Mouse (Mus musculus) hindbrain, postnatal 0 days (tissue): ENCODE results near the gene Zswim3. TPM values are rescaled to one million over a fixed set of nuclear protein-coding genes. Genes with fewer than 3 reads are reported as not detected.

Experiments
- ATAC-seq: fragments of 200-750 bp; cut with Nextera tagmentation; 2 replicates; pipeline ENCODE4 v1.8.0; 2017; ENCODE audit warnings: mild to moderate bottlenecking, moderate TSS enrichment, moderate library complexity
- DNase-seq: peaks from one replicate; pipeline ENCODE4 v3.0.0-alpha.2; 2015; ENCODE audit warnings: low spot score
- H3K27ac ChIP-seq: fragments of 300-500 bp; sonication (generic); 2 replicates; pipeline ENCODE4 v1.5.1; 2014; ENCODE audit warnings: mild to moderate bottlenecking
- H3K27me3 ChIP-seq: fragments of 300-500 bp; sonication (generic); 2 replicates; pipeline ENCODE4 v1.6.1; 2014; ENCODE audit warnings: low read length, mixed read lengths; ENCODE audit not compliant: insufficient read depth
- H3K36me3 ChIP-seq: fragments of 300-500 bp; sonication (generic); 2 replicates; pipeline ENCODE4 v1.6.1; 2014; ENCODE audit warnings: low read length, mixed read lengths; ENCODE audit not compliant: insufficient read depth
- H3K4me1 ChIP-seq: fragments of 300-500 bp; sonication (generic); 2 replicates; pipeline ENCODE4 v1.6.1; 2014; ENCODE audit warnings: antibody characterized with exemption, low read length, mixed read lengths; ENCODE audit not compliant: insufficient read depth
- H3K4me2 ChIP-seq: fragments of 300-500 bp; sonication (generic); 2 replicates; pipeline ENCODE4 v1.6.1; 2014; ENCODE audit warnings: low read depth, mild to moderate bottlenecking, low read length, moderate library complexity, mixed read lengths
- H3K4me3 ChIP-seq: fragments of 300-500 bp; sonication (generic); 2 replicates; pipeline ENCODE4 v1.5.1; 2014; ENCODE audit warnings: low read length
- H3K9ac ChIP-seq: fragments of 300-500 bp; sonication (generic); replicated peaks from 2 replicates; pipeline ENCODE4 v1.6.1; 2014; ENCODE audit warnings: mild to moderate bottlenecking, low read length, moderate library complexity, mixed read lengths
- H3K9me3 ChIP-seq: fragments of 300-500 bp; sonication (generic); 2 replicates; pipeline ENCODE4 v1.6.1; 2016; ENCODE audit warnings: low read length, mixed read lengths
- CTCF ChIP-seq: IDR thresholded peaks from 2 replicates; pipeline ENCODE4 v1.5.1; 2016; ENCODE audit warnings: antibody characterized with exemption, control low read depth, low read depth
- WGBS: fragments of 180-500 bp; shearing (Covaris S2); extraction: QIAGEN DNeasy Blood & Tissue Kit; methylation state at CpG from one replicate; pipeline ENCODE4 v1.1.7; 2014; 5-methylcytosine and 5-hydroxymethylcytosine counted together
- polyA plus RNA-seq: library from polyadenylated mRNA; unstranded; fragments of >200 nt; fragmentation: Nextera tagmentation; extraction: Ambion mirVana; gene quantifications from 2 replicates; pipeline ENCODE4 v1.2.1, GENCODE M21; 2015
- total RNA-seq: library from RNA; depleted of rRNA; stranded (reverse); fragments of >200 nt; gene quantifications from 2 replicates; pipeline ENCODE4 v1.2.3, GENCODE M21; 2014

The Zswim3 gene
- total and polyA plus RNA-seq, 2 experiments from 2014 or later, result 5.2 to 8.3 TPM

DNA sequence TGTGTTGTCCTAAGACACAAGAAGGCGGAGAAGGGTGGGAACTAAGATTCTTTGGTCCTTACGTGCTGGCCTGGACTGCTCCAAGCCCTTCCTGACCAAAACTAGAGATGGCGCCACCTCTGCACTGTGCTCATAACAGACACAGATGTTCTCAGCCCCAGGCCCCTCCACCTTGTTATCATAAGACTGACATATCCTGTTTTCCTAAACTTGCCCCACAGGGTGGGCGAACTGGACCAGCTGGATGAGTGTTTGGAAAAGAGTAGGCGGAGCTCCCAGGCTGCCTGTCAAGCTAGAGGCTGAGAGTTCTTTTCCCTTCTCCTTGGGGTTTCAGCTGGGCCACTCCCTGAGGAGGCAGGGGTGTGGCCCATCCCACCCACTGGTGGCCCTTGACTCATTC lies 12.8 kb downstream of the Zswim3 start:
- Histone ChIP-seq H3K36me3 (no peaks in the 10 kb centered on the region; the same call in 1 of the 2 replicates), H3K27ac (no peak overlapping the region), H3K27me3 (no peaks in the 10 kb centered on the region), H3K4me1 (no peaks in the 10 kb centered on the region), H3K9ac (no peak overlapping the region), H3K9me3 (no peaks in the 10 kb centered on the region), H3K4me2 (no peak overlapping the region), H3K4me3 (no peak overlapping the region)
- 86% methylated on average over 5 of the region's 5 CpGs for WGBS
- peak; percentile 18; the same call in 1 of the 2 replicates for TF ChIP-seq CTCF
- no peak for ATAC-seq
- no peak for DNase-seq

GRCm38 (mm10) chr2:164821060-164821459 lies 16.2 kb downstream of the Zswim3 start:
- no peaks in the 10 kb centered on the region for H3K9me3 ChIP-seq
- H3K4me3 ChIP-seq, result no peak overlapping the region
- peak; percentile 22; the same call in 1 of the 2 replicates for TF ChIP-seq CTCF
- no peaks in the 10 kb centered on the region for H3K4me1 ChIP-seq
- H3K27ac ChIP-seq, result no peak overlapping the region
- 77% methylated on average over 6 of the region's 6 CpGs for WGBS
- DNase-seq (no peak), ATAC-seq (no peak)
- no peak overlapping the region for H3K9ac ChIP-seq
- no peaks in the 10 kb centered on the region for H3K27me3 ChIP-seq
- H3K36me3 ChIP-seq, result peaks cover 12% of the 10 kb centered on the region; the same call in 1 of the 2 replicates
- no peak overlapping the region for H3K4me2 ChIP-seq

DNA sequence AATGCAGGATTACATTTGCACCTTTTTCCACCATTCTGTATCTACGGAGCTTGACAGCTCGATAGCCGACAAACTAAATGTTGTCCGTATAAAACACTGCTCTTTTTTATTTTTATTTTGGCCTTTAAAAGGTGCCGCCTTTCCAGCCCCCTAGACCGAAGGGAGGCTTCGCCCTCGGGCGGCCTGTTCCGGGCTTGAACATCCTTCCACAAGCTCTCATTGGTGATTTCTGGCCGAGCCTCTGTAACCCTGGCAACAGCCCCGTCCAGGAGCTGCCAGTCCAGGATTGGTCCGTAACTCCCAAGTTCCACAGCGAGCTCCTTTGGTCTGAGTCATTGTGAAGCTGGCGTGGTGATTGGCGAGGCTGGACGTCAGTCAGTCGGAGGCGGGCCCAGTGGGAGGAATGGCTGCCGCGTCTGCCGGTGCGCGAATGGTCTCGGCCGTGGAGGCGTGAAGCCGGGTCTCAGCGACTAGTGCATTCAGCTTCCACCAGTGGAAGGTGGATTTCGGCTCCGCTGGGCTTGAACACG lies 17.8 kb downstream of the Zswim3 start, which contains the start of gene Zswim1:
TSS of gene Zswim1 (plus strand) at position 51 of the 530 bp plus-strand sequence.
- Histone ChIP-seq H3K27ac (peak within 1 kb of the TSS; percentile 95), H3K27me3 (no peaks in the 10 kb centered on the region), H3K4me1 (no peaks in the 10 kb centered on the region), H3K9ac (peak within 1 kb of the TSS; percentile 61), H3K9me3 (no peaks in the 10 kb centered on the region), H3K4me3 (peak within 1 kb of the TSS; percentile 59), H3K4me2 (peak within 1 kb of the TSS; percentile 62), H3K36me3 (peaks cover 18% of the 10 kb centered on the region; the same call in 1 of the 2 replicates)
- peak; percentile 99 for DNase-seq
- WGBS, result under 1% methylated on average over 32 of the region's 32 CpGs
- TF ChIP-seq CTCF, result 0 out of 2 replicates have a peak, but pooled peaks have one; percentile 1
- ATAC-seq, result peak; percentile 99

GRCm38 (mm10) chr2:164823181-164823585 lies 18.3 kb downstream of the Zswim3 start:
- DNase-seq (peak; percentile 72), ATAC-seq (peak; percentile 28; the same call in 1 of the 2 replicates)
- Histone ChIP-seq H3K9me3 (no peaks in the 10 kb centered on the region), H3K4me2 (peak overlapping the region; percentile 62), H3K27me3 (no peaks in the 10 kb centered on the region), H3K9ac (peak overlapping the region; percentile 61), H3K4me3 (peak overlapping the region; percentile 59), H3K4me1 (no peaks in the 10 kb centered on the region), H3K27ac (peak overlapping the region; percentile 95), H3K36me3 (peaks cover 18% of the 10 kb centered on the region; the same call in 1 of the 2 replicates)
- WGBS, result 2% methylated on average over 10 of the region's 10 CpGs
- TF ChIP-seq CTCF, result peak; percentile 42

- peak overlapping the region; percentile 62; the same call in 1 of the 2 replicates for H3K4me2 ChIP-seq
- ATAC-seq, result no peak
- no peak overlapping the region for H3K4me3 ChIP-seq
Measured at GRCm38 (mm10) chr2:164823969-164824368, 19.1 kb downstream of the Zswim3 start.

GRCm38 (mm10) chr2:164825521-164825920 lies 20.6 kb downstream of the Zswim3 start:
- H3K36me3 ChIP-seq, result peaks cover 18% of the 10 kb centered on the region; the same call in 1 of the 2 replicates
- H3K4me1 ChIP-seq, result no peaks in the 10 kb centered on the region
- H3K27ac ChIP-seq, result no peak overlapping the region
- no peaks in the 10 kb centered on the region for H3K9me3 ChIP-seq
- H3K27me3 ChIP-seq, result no peaks in the 10 kb centered on the region
- no peak overlapping the region for H3K9ac ChIP-seq
- no peak for ATAC-seq
- no peak overlapping the region for H3K4me3 ChIP-seq
- no peak overlapping the region for H3K4me2 ChIP-seq
- 93% methylated on average over 17 of the region's 17 CpGs for WGBS
- no peak for TF ChIP-seq CTCF
- no peak for DNase-seq

More at GRCm38 (mm10) chr2:164823969-164824368, 19.1 kb downstream of the Zswim3 start:
- 93% methylated on average over 4 of the region's 4 CpGs for WGBS
- TF ChIP-seq CTCF, result no peak
- Histone ChIP-seq H3K9ac (no peak overlapping the region), H3K9me3 (no peaks in the 10 kb centered on the region), H3K27me3 (no peaks in the 10 kb centered on the region), H3K4me1 (no peaks in the 10 kb centered on the region), H3K36me3 (peaks cover 18% of the 10 kb centered on the region; the same call in 1 of the 2 replicates), H3K27ac (no peak overlapping the region)
- DNase-seq, result no peak
